Mouse (Mus musculus) brain, embryonic 14.5 days (tissue): Measurements from ENCODE around the gene Stat4.

Source experiments
- CTCF ChIP-seq: fragments of 200-500 bp; IDR thresholded peaks from 2 replicates; pipeline ENCODE4 v1.5.1; 2012; ENCODE audit warnings: inconsistent platforms, mild to moderate bottlenecking, moderate library complexity, borderline replicate concordance; ENCODE audit not compliant: insufficient read depth, insufficient read length; ENCODE audit errors: extremely low read depth
- POLR2A ChIP-seq: fragments of 200-500 bp; IDR thresholded peaks from 2 replicates; pipeline ENCODE4 v1.6.1; 2012; ENCODE audit warnings: mild to moderate bottlenecking, inconsistent platforms, borderline replicate concordance; ENCODE audit not compliant: poor library complexity, insufficient read depth, insufficient read length, severe bottlenecking; ENCODE audit errors: extremely low read depth

DNA sequence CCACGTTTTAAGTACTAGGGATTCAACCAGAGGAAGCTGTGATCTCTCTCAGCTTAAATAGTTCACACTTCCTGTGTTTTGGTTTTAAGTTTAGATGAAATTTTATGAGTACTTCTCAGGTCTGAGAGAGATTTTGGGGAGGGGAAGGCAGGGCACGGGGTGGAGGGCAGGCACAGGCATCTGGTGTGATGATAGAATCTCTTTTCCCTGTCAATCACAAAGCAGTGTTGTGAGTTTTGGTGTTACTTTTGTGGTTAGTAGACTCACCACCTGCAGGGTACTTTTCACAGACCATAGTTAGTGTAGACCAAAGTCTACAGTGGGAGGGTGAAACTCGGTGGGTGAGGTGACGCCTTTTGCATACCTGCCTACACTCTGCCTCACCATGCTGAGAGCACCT lies 32.7 kb downstream of the Stat4 start:
- TF ChIP-seq POLR2A: no peak
- TF ChIP-seq CTCF: no peak
